Mouse (Mus musculus): Measurements from ENCODE around the gene Fmnl2.

Gene Fmnl2

DNA sequence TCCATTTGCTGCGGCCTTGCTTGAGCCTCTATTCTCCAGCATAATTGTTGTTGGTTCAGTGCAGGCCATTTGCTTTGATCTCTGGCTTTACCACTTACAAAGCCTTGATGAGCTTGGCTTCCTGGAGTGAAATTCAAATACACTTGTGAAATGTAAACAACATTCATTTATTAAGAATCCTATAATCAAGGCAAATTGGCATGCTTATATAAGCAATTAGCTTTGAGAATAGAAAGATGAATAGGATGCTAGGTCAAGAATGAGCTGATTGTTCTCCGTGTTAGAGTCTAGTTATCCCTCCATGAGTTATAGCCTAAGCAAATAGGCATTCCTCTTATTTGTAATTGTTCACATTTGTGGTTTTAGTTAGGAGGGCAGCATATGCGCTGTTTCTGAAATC lies 8.5 kb downstream of the Fmnl2 start:
- DNase-seq = no peak

GRCm38 (mm10) chr2:52867781-52868180 lies 10.1 kb downstream of the Fmnl2 start:
- no peak for DNase-seq

DNA sequence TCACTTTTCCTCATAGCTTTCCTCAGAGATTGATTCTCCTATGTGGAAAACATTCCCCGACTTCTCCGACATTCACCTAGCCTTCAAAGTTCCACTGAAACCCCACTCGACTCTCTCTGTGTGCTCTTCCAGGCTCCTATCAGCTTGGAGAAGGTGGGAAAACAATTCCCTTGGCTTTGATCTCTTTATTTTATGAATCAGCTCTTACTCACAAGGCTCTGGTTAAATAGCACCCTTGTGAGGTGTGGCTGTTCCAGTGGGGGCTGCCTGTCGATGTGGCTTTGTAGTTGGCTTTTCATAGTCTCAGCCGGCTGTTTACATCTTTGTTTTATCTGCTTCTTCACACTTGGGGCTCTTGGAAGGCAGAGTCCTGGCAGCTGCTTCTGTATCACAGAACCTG lies 10.5 kb downstream of the Fmnl2 start:
- DNase-seq = no peak

DNA sequence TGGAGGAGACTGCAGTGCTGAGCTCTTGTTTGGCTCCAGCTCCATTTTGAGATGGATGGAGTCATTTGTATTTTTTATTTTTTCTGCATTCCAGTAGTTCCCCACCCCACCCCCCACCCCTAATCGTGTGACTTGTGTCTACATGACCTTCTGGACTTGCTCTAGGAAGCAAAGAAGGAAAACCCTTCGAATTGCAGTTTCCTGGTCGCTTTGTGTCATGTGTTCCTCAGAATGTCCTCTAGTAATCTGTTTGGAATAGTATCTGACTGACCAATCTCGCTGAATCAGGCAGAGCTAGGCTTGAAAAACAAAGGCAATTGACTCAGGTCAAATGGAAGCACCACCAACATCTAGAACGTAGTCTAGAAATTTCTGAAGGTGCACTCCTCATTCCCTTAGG lies 15.0 kb downstream of the Fmnl2 start:
- DNase-seq = no peak

DNA sequence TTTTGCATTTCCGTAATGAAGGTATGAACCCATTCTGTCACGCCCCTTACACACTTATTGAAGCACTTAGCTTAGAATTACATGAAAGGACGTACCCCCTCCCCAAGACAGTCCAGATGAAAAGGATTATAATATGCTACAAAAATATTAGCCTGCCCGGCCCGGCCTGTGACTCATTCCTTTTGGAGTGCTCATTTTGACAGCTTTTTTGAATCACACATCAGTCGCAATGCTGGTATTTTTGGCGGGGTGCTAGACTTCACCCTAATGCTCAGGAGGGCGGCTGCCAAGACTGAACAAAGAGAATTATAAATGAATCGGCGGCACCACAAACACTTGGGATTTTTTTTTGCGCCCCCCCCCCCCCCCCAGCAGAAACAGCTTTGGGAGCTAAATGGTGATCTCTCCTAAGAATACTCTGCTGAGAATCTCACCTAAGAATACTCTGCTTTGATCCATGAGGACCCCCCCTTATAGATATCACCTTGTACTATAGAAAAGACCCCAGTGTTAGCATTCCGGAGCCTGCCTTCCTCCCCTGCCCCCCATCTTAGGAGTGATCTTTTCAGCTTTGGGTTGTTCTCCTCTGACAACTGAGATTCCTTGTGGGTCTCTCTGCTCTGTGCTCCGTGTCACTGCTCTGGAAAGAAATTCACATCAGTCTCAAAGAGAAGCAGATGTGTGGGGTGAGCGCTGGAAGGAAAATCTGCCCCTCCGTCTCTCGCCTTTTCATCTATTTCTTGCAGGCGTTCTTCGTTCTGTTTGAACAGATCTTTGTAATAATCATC lies 15.8 kb downstream of the Fmnl2 start:
- DNase-seq = peak; percentile 20 to 41

- no peak for DNase-seq
Measured at GRCm38 (mm10) chr2:52874721-52875120, 17.1 kb downstream of the Fmnl2 start.

GRCm38 (mm10) chr2:52875801-52876200 lies 18.1 kb downstream of the Fmnl2 start:
- DNase-seq = no peak

DNA sequence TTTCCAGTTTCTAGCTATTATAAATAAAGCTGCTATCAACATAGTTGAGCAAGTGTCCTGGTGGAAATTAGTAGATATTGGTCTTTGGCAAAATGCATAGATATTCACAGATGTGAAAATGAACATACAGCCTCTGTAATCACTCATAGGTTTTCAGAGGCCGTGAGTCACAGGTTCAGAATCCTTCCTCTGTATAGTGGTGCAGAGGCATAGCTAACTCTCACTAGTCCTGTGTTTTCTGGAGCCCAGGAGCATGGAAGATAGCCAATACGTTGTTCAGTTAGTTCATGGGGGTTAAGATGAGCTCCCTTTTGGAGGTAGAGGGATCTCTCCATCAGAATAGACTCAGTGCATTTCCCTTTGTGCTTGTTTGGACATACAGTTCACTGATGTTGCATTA lies 25.7 kb downstream of the Fmnl2 start:
- DNase-seq = no peak

DNA sequence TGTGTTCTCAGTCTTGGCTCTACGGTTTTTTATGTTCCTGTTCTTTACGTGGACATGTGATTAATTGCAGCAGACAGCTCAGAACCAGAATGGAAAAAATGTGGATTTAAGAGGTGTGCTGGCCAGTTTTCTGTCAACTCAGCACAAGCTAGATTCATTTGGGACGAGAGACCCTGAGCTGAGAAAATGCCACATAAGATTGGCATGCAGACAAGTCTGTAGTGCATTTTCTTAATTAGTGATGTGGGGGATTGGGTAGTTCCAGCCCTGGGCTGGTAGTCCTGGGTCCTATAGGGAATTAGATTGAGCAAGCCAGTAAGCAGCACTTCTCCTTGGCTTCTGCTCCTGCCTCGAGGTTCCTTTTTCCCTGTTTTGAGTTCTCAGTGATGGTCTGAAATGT lies 26.4 kb downstream of the Fmnl2 start:
- DNase-seq = no peak

DNA sequence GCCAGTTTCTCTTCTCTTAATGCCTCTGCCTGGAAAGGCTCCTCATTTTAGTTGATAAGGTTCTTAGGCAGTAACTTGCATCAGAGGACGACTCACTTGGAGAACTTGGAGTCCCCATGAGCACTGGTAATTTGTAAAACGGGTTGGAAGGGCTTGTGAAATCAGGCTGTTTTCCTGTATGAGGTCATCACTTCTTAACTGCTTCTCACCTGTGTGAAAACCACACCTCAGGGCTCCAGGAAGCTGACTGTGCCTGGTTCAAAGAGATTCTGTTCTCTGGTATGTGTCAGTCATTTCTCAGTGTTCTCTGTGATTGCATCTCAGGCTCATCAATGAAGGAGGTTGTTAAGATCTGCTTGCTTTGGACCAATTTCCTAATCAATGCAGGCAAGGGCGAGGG lies 27.4 kb downstream of the Fmnl2 start:
- DNase-seq = no peak

DNA sequence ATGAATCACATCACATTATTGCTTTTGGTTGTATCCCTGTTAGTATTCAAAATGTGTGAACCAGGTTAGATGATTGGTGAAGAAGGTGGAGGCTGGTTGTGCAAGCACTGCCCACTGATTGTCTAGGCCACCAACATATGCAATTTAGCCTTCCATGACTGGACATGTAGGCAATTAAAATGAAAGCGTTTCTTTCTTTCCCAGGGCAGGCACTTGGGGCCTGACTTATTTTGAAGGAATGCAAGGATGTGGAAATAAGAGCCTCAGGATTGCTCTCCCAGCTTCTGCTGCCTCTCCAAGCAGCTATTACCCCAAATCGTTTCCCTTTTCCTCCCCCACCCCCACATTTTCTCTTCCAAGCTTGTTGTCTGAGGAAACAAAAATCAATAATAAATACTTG lies 29.6 kb downstream of the Fmnl2 start:
- no peak for DNase-seq

DNA sequence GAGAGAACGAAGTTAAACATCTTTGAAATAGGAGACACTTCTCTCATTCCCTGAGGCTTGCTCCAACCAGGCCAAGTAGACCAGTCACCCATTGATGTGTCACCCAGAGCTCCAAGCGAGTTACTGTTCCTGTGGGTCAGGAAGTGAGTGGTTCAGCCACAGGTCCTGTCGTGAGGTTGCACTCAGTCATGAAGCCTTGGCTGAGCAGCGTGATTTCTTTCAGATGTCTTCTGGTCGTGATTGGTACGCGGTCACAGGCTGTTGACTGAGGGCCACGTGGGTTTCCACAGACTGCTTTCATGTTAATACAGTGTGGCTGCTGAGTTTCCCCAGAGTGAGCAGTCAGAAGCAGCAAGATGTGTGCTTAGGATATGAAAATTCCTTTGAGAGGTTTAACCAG lies 33.5 kb downstream of the Fmnl2 start:
- DNase-seq = no peak

GRCm38 (mm10) chr2:52891744-52892143 lies 34.1 kb downstream of the Fmnl2 start:
- no peak for DNase-seq

GRCm38 (mm10) chr2:52894983-52895621 lies 37.4 kb downstream of the Fmnl2 start:
- no peak for DNase-seq

DNA sequence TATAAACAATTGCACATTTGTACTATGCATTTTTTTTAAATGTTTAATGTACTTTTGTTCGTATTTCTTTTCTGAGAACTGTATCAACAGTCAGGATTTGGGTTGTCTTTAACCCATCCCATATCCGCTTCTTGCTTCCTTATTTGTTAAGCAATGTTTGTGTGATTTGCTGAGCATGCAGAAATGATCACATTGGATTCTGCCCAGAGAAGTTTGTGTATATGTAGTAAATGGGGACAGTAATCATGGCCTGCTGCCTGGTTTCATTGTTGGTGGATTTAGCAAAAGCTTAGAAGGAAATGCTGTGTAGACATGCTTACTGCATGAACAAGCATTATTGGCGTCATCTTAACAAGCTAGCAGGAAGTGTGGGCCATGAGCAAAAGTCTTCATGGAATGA lies 39.3 kb downstream of the Fmnl2 start:
- DNase-seq = no peak

DNA sequence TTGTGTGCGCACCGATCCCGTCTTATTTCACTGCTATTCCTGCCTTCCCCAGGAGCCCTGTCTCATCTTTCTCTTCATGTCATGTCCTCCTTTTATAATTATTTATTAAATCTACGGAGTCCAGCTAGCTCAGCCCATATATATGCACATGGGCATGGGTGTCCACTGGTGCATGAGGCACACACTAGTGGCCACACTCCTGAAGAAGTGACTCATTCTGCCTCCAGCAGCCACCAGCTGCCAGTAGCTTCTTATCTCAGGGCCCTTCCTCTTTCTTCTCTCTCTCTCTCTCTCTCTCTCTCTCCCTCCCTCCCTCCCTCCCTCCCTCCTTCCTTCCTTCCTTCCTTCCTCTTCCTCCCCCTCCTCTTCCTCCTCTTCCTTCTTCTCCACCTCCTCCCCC lies 43.1 kb downstream of the Fmnl2 start:
- DNase-seq = no peak

GRCm38 (mm10) chr2:52901300-52902013 lies 43.8 kb downstream of the Fmnl2 start:
- DNase-seq = peak; percentile 23 to 26

DNA sequence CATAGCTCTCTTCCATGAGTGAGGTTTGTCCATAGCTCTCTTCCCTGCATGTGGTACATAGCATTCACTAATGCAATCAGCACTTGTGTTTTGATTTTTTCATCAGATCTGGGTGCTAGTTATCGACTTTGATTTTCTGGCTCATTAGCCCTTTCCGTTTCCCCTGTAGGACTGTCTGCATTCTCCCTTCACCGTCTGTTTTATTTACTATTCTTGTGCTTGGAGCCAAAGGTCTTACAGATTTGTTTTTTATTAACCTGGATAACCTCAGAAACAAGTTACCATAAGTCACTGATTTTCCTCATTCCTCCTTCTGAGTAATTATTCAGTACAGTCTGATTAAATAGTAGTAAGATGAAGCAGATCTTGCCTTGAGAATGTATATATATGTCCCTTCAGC lies 44.8 kb downstream of the Fmnl2 start:
- no peak for DNase-seq

DNA sequence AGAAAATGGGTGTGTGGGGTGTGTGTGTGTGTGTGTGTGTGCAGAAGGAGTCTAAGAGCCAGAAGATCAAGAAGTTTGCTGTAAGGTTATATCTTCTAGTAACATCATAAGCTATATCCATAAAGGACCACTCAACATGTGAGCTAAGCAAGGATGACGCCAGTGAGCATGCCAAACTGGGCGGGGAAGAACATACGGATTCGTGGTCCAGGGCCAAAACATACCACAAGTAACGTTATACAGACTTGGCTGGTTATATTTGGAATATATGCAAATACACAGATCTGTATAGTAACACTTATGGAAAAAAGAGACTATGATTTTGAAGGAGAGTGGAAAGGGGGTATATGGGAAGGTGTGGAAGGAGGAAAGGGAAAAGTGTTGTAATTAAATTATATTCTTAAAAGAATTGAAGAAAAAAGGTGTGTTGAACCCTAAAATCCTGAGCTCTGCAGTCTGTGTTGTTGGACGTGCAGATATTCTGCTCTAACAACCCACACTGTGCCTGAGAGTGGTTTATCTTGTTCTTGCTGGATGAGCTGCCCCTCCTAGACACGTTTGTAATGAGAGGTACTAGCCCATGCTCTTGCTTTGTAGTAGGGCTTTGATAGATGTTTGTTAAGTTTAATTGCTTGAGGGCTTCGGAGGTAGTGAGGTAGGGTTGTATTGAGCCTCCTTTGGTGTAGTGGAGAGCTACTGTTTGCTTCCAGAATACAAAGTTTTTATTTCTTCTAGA lies 45.7 kb downstream of the Fmnl2 start:
- no peak for DNase-seq

GRCm38 (mm10) chr2:52904526-52904925 lies 46.9 kb downstream of the Fmnl2 start:
- no peak for DNase-seq

GRCm38 (mm10) chr2:52913311-52913710 lies 55.7 kb downstream of the Fmnl2 start:
- DNase-seq = no peak

GRCm38 (mm10) chr2:52913746-52914145 lies 56.1 kb downstream of the Fmnl2 start:
- DNase-seq = no peak

GRCm38 (mm10) chr2:52915536-52915935 lies 57.9 kb downstream of the Fmnl2 start:
- no peak for DNase-seq

All from cerebellum, postnatal 36 days (tissue).